Mouse (Mus musculus): ENCODE data around the gene Dera. TPM values are rescaled to one million over a fixed set of nuclear protein-coding genes. Genes with fewer than 3 reads are reported as not detected.
"Not testable (repeated sequence)": the region's sequence is repeated elsewhere in the genome, so short reads cannot be mapped to it uniquely, and the experiment has no call there.

The Dera gene
- 51.7 and 51.8 TPM in 2 replicates for polyA plus RNA-seq (2014; fragmentation: Nextera tagmentation; extraction: Ambion mirVana)

DNA sequence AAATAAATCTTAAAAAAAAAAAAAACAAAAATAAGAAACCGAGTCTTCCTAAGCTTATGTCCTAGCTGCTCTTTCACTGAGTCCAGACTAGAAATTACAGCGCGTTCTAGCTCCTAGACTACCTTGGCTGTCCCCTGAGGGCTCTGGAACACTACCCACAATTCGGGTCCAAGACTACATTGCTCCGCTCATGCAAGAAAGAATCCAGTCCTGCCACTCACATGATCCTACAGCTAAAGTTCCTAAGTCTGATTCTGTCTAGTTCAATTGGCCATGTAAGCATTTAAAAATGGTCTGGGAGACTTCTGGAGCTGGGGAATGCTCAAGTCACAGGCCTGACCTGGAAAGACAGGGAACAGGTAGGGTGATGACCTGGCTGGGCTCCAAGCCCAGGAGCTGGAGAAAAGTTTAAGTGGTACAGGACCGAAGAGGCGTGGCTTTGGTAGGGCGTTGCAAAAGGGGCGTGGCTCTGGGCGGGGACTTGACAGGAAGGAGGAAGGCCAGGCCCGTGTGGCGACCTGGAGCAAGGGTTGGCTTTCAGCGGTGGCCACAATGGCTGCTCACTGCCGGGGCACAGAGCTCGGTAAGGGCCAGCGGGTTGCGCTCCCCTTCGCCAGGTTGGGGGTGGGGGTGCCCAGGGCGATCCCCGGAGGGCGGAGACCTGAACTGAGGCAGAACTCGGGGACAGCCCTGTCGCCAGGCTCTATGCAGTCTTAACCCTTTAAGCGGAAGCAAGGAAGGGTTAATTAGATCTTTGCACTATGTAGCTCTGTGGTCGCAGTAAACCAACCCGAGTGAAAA is at the start of gene Dera:
Gene Dera, plus strand, starts transcription at position 491 of the 801 bp plus-strand sequence.
- whole genome bisulfite sequencing: 12% methylated on average over 26 of the region's 26 CpGs
- Histone ChIP-seq H3K4me2 (ENCODE audit: low read depth) (peak within 1 kb of the TSS; percentile 57), H3K9me3 (ENCODE audit: control insufficient read depth, low read length) (no peaks in the 10 kb centered on the region), H3K27ac (ENCODE audit: low read depth, low read length) (no peak within 1 kb of the TSS), H3K9ac (ENCODE audit: low read length) (peak within 1 kb of the TSS; percentile 68), H3K36me3 (ENCODE audit: control insufficient read depth, insufficient read depth, low read length) (peaks cover 6% of the 10 kb centered on the region; the same call in 1 of the 2 replicates), H3K4me1 (ENCODE audit: control insufficient read depth, insufficient read depth, low read length) (peaks cover 3% of the 10 kb centered on the region; the same call in 1 of the 2 replicates), H3K4me3 (ENCODE audit: low read depth, low read length) (peak within 1 kb of the TSS; percentile 68), H3K27me3 (ENCODE audit: control insufficient read depth, insufficient read depth, low read length) (no peaks in the 10 kb centered on the region)
- peak; percentile 90 for ATAC-seq (ENCODE audit: insufficient read depth, low FRiP score, low TSS enrichment)
- peak; percentile 86 for DNase-seq (ENCODE audit: low spot score)

DNA sequence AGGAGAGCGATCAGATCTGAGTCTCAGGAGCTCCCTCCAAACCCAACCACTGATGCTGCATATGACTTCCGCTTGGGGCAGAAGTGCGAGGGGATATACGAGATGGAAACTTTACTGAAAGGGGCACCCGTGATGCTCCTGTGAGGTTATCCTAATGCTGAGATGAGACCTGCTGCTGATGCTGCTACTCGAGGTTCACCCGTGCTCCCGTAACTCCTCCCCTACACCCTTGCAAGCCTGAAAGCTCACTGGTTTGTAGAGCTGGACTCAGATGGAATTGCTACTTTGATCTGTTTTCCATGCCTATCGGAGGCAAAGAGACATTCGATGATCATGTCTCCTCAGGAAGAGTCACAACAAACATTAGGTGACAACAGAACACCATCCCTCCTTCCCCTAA is 48.1 kb upstream of the Dera start:
- WGBS: 94% methylated on average over 10 of the region's 10 CpGs
- Histone ChIP-seq H3K36me3 (ENCODE audit: control insufficient read depth, insufficient read depth, low read length) (no peaks in the 10 kb centered on the region), H3K27me3 (ENCODE audit: control insufficient read depth, insufficient read depth, low read length) (no peaks in the 10 kb centered on the region), H3K9ac (ENCODE audit: low read length) (no peak overlapping the region), H3K27ac (ENCODE audit: low read depth, low read length) (no peak overlapping the region), H3K4me2 (ENCODE audit: low read depth) (no peak overlapping the region), H3K4me3 (ENCODE audit: low read depth, low read length) (no peak overlapping the region), H3K4me1 (ENCODE audit: control insufficient read depth, insufficient read depth, low read length) (no peaks in the 10 kb centered on the region), H3K9me3 (ENCODE audit: control insufficient read depth, low read length) (no peaks in the 10 kb centered on the region)
- DNase-seq (ENCODE audit: low spot score) (no peak), ATAC-seq (ENCODE audit: insufficient read depth, low FRiP score, low TSS enrichment) (no peak)

DNA sequence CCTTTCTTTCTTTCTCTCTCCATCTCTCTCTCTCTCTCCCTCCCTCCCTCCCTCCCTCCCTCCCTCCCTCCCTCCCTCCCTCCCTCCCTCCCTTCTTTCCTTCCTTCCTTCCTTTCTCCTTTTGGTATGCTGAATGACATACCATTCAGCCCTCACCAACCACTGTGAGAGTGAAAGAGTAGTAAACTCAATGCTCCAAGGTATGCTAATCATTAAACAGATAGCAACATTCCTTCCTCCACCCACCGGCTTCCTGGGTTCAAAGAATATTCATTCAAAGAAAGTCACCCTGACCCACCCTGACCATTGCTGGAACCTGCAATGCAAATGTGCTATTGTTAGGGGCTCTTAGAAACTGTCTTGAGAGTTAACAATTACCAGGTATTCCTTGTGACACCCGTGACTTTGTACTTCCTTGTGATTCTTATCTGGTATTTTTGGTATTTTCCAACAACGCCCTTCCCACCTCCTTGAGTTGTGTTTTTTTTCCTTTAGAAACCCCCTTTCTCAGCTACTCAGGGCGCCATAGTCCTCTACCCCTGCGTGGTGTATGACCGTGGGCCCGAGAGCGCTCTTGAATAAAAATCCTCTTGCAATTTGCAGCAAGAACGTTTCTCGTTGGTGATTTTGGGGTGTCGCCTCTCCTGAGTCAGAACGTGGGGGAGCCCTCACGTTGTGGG is 45.5 kb upstream of the Dera start:
- H3K9ac ChIP-seq (ENCODE audit: low read length); H3K9me3 ChIP-seq (ENCODE audit: control insufficient read depth, low read length); H3K4me1 ChIP-seq (ENCODE audit: control insufficient read depth, insufficient read depth, low read length); ATAC-seq (ENCODE audit: insufficient read depth, low FRiP score, low TSS enrichment); DNase-seq (ENCODE audit: low spot score); H3K27me3 ChIP-seq (ENCODE audit: control insufficient read depth, insufficient read depth, low read length); H3K4me2 ChIP-seq (ENCODE audit: low read depth); H3K4me3 ChIP-seq (ENCODE audit: low read depth, low read length); H3K27ac ChIP-seq (ENCODE audit: low read depth, low read length); H3K36me3 ChIP-seq (ENCODE audit: control insufficient read depth, insufficient read depth, low read length): not testable (repeated sequence)
- 89% methylated on average over 13 of the region's 13 CpGs for WGBS

DNA sequence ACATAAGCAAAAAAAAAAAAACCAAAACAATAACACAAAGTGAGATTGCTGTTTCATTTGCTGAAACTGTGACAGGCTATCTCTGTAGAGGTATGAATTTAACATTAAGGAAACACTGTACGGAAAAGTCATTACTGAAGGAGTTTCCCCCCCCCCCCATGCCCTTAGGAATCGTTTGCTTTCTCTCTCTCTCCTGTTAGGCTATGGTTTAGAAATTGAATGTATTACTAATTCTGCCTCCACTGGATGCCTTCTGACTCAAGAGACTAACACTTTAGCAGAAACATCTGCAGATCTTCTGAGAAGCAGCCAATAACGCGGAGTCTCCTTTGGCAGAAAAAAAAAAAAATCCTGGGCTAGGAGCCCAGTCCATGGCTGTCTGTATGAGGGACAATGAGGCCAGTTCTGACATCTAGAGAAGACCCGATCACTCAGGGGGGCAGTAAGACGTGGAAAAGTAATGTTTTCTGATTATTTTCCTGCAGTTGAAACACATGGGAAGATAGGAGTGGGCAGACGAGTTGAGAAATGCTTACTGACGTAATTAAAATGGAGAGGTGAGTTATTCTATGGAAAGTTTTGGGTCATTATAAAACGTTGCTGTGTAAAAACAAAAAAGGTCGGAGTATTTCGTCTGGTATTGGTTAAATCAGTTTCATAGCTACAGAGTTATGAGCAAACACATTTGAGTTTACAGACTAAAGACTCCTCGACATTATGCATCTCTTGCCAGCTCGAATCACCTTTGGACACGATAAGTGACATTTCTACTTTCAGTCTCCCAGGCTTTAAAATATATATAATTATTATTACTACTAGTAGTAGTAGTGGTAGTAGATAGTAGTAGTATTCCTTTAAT is 43.9 kb upstream of the Dera start:
- Histone ChIP-seq H3K9ac (ENCODE audit: low read length) (no peak overlapping the region), H3K27me3 (ENCODE audit: control insufficient read depth, insufficient read depth, low read length) (no peaks in the 10 kb centered on the region), H3K27ac (ENCODE audit: low read depth, low read length) (no peak overlapping the region), H3K4me1 (ENCODE audit: control insufficient read depth, insufficient read depth, low read length) (no peaks in the 10 kb centered on the region), H3K4me2 (ENCODE audit: low read depth) (no peak overlapping the region), H3K36me3 (ENCODE audit: control insufficient read depth, insufficient read depth, low read length) (no peaks in the 10 kb centered on the region), H3K9me3 (ENCODE audit: control insufficient read depth, low read length) (no peaks in the 10 kb centered on the region), H3K4me3 (ENCODE audit: low read depth, low read length) (no peak overlapping the region)
- DNase-seq (ENCODE audit: low spot score): no peak
- no peak for ATAC-seq (ENCODE audit: insufficient read depth, low FRiP score, low TSS enrichment)
- WGBS: 87% methylated on average over 14 of the region's 14 CpGs

DNA sequence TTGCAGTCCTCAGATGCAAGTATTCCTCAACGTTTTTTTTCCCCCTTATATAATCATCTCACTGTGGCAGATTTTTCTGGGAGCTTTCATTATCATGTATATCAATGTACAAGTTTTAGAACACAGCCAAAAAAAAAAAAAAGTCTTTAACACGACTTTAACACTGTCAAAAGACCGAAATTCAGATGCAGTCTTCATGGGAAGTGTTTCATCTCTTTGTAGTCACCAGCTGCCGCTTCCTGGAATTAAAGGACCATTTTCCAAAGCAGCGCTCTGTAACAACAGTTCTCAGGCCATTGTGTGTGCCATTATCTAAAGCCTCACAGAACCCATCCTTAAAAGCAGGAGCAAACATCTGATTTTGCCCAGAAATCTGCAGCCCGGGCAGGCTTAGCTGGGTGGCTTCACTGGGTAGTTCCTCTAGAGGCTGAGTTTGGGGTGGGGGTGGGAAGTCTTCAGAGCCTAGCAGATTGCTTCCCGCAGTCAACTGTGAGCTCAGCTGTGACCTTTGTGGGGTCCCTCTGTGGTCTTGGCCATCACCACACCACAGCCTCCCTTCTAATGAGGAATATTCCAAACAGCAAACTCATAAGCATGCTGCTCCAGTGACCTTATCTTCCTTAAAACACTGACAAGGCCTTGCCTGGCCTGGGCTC is 41.6 kb upstream of the Dera start:
- WGBS: 54% methylated on average over 7 of the region's 7 CpGs
- H3K36me3 ChIP-seq (ENCODE audit: control insufficient read depth, insufficient read depth, low read length): no peaks in the 10 kb centered on the region
- no peak overlapping the region for H3K4me2 ChIP-seq (ENCODE audit: low read depth)
- no peak overlapping the region for H3K4me3 ChIP-seq (ENCODE audit: low read depth, low read length)
- no peak overlapping the region for H3K27ac ChIP-seq (ENCODE audit: low read depth, low read length)
- H3K9ac ChIP-seq (ENCODE audit: low read length): no peak overlapping the region
- no peak for ATAC-seq (ENCODE audit: insufficient read depth, low FRiP score, low TSS enrichment)
- no peaks in the 10 kb centered on the region for H3K9me3 ChIP-seq (ENCODE audit: control insufficient read depth, low read length)
- no peak for DNase-seq (ENCODE audit: low spot score)
- no peaks in the 10 kb centered on the region for H3K4me1 ChIP-seq (ENCODE audit: control insufficient read depth, insufficient read depth, low read length)
- H3K27me3 ChIP-seq (ENCODE audit: control insufficient read depth, insufficient read depth, low read length): no peaks in the 10 kb centered on the region

DNA sequence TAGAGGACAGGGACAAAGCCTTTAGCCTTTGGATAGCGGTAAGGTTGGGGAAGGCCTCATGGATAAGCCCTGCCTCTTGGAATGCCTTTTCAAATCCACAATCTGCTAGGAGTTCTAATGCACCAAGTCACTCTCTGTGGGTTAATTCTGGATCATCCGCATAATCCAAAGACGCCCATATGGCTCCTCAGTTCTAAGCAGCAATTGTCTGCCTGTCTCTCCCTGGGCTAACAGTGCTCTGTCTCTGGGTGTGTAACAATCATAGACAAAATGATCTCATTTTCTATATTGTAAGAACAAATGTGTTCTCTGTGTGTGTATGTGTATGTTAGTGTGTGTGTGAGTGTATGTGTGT is 41.1 kb upstream of the Dera start:
- Histone ChIP-seq H3K36me3 (ENCODE audit: control insufficient read depth, insufficient read depth, low read length) (no peaks in the 10 kb centered on the region), H3K4me2 (ENCODE audit: low read depth) (no peak overlapping the region), H3K4me3 (ENCODE audit: low read depth, low read length) (no peak overlapping the region), H3K4me1 (ENCODE audit: control insufficient read depth, insufficient read depth, low read length) (no peaks in the 10 kb centered on the region), H3K9me3 (ENCODE audit: control insufficient read depth, low read length) (no peaks in the 10 kb centered on the region), H3K27ac (ENCODE audit: low read depth, low read length) (no peak overlapping the region), H3K9ac (ENCODE audit: low read length) (no peak overlapping the region), H3K27me3 (ENCODE audit: control insufficient read depth, insufficient read depth, low read length) (no peaks in the 10 kb centered on the region)
- ATAC-seq (ENCODE audit: insufficient read depth, low FRiP score, low TSS enrichment) (no peak), DNase-seq (ENCODE audit: low spot score) (no peak)
- WGBS: 83% methylated on average over 3 of the region's 3 CpGs

DNA sequence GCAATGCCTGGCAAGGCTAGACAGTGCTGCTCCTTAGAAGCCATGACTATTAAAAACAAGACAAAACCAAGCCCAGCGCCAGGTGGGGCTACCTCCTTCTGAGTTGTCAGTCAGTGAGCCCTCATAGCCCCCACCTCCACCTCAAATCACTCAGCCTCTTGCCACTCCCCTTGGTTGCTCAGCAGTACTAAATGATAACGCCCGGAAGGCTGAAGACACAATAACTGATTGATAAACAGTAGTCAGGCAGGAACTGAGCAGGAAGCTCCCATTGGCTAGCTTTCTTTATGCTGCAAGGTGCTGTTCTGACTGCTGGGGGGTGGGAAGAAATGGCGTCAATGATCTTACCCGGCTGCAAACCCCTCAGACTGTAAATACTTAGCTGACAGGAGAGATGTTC is 37.5 kb upstream of the Dera start:
- Histone ChIP-seq H3K4me3 (ENCODE audit: low read depth, low read length) (no peak overlapping the region), H3K36me3 (ENCODE audit: control insufficient read depth, insufficient read depth, low read length) (no peaks in the 10 kb centered on the region), H3K9me3 (ENCODE audit: control insufficient read depth, low read length) (no peaks in the 10 kb centered on the region), H3K4me1 (ENCODE audit: control insufficient read depth, insufficient read depth, low read length) (no peaks in the 10 kb centered on the region), H3K27me3 (ENCODE audit: control insufficient read depth, insufficient read depth, low read length) (no peaks in the 10 kb centered on the region), H3K9ac (ENCODE audit: low read length) (no peak overlapping the region), H3K27ac (ENCODE audit: low read depth, low read length) (no peak overlapping the region), H3K4me2 (ENCODE audit: low read depth) (no peak overlapping the region)
- DNase-seq (ENCODE audit: low spot score): no peak
- WGBS: 58% methylated on average over 5 of the region's 5 CpGs
- ATAC-seq (ENCODE audit: insufficient read depth, low FRiP score, low TSS enrichment): no peak

DNA sequence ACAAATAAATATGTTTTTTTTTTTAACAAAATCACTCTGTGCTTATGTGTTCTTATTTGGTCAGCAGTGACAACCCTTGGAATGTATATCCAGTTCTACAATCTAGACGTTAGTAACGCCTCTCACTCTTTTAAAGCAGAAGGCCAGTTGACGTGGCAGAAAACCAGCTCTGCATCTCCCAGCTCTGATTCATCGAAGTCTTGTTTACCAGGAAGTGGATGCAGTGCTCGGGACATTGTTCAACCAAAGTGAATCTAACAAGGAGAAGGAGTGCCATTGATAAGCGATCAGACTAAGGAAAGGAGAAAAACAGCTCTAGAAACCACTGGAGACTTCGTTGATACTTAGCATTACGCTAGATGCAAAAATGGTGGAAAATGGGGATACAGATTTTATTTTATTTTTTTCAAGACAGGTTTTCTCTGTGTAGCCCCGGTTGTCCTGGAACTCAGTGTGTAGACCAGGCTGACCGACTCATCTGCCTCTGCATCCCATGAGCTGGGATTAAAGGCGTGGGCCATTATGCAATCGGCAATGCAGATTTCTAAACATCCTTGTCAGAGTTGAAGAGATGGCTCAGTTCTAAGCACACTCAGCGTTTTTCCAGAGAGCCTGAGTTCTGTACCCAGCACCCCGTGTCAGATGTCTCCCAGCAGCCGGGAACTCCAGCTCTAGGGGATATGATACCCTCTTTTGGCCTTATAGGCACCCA is 32.0 kb upstream of the Dera start:
- DNase-seq (ENCODE audit: low spot score) (no peak), ATAC-seq (ENCODE audit: insufficient read depth, low FRiP score, low TSS enrichment) (no peak)
- Histone ChIP-seq H3K4me1 (ENCODE audit: control insufficient read depth, insufficient read depth, low read length) (no peaks in the 10 kb centered on the region), H3K4me3 (ENCODE audit: low read depth, low read length) (no peak overlapping the region), H3K9ac (ENCODE audit: low read length) (no peak overlapping the region), H3K27me3 (ENCODE audit: control insufficient read depth, insufficient read depth, low read length) (no peaks in the 10 kb centered on the region), H3K4me2 (ENCODE audit: low read depth) (no peak overlapping the region), H3K36me3 (ENCODE audit: control insufficient read depth, insufficient read depth, low read length) (no peaks in the 10 kb centered on the region), H3K9me3 (ENCODE audit: control insufficient read depth, low read length) (no peaks in the 10 kb centered on the region), H3K27ac (ENCODE audit: low read depth, low read length) (no peak overlapping the region)
- 93% methylated on average over 15 of the region's 15 CpGs for WGBS
